Mouse (Mus musculus) cerebellum, adult 2 months (tissue): ENCODE results near the gene Olfr508. TPM values are rescaled to one million over a fixed set of nuclear protein-coding genes. Genes with fewer than 3 reads are reported as not detected.

ENCODE experiments used
- DNase-seq, 2 experiments: peaks; one replicate each; pipeline ENCODE4 v3.0.0; 2021
- H3K27ac ChIP-seq: fragments of 200-500 bp; 2 replicates; pipeline ENCODE4 v1.5.1; 2012; ENCODE audit warnings: low read length, control low read depth, inconsistent platforms; ENCODE audit not compliant: insufficient read depth
- H3K27me3 ChIP-seq: fragments of 200-500 bp; 2 replicates; pipeline ENCODE4 v1.6.1; 2012; ENCODE audit warnings: inconsistent platforms, mild to moderate bottlenecking, low read length, moderate library complexity; ENCODE audit not compliant: control insufficient read depth, insufficient read depth
- H3K4me1 ChIP-seq: fragments of 200-500 bp; 2 replicates; pipeline ENCODE4 v1.6.1; 2011; ENCODE audit warnings: low read length; ENCODE audit not compliant: control insufficient read depth, insufficient read depth
- H3K4me3 ChIP-seq: fragments of 200-500 bp; replicated peaks from 2 replicates; pipeline ENCODE3; 2011; ENCODE audit warnings: mild to moderate bottlenecking, low read depth, low read length, control low read depth; ENCODE audit not compliant: insufficient read depth
- CTCF ChIP-seq: fragments of 200-500 bp; IDR thresholded peaks from 2 replicates; pipeline ENCODE4 v1.5.1; 2011; ENCODE audit warnings: low read depth, mild to moderate bottlenecking, control low read depth, low read length, moderate library complexity, borderline replicate concordance; ENCODE audit not compliant: insufficient read depth
- POLR2A ChIP-seq: fragments of 200-500 bp; IDR thresholded peaks from 2 replicates; pipeline ENCODE4 v1.6.1; 2011; ENCODE audit warnings: low read length, control low read depth, borderline replicate concordance; ENCODE audit not compliant: insufficient read depth
- WGBS: fragments of 180-500 bp; shearing (Covaris S2); methylation state at CpG from one replicate; pipeline ENCODE4 v1.1.7; 2018; 5-methylcytosine and 5-hydroxymethylcytosine counted together
- polyA plus RNA-seq: library from polyadenylated mRNA; depleted of rRNA; stranded (reverse); fragments of >200 nt; gene quantifications from 2 replicates; pipeline ENCODE4 v1.2.3, GENCODE M21; 2012; rRNA removed

The Olfr508 gene
- polyA plus RNA-seq, 1 experiment: not detected

DNA sequence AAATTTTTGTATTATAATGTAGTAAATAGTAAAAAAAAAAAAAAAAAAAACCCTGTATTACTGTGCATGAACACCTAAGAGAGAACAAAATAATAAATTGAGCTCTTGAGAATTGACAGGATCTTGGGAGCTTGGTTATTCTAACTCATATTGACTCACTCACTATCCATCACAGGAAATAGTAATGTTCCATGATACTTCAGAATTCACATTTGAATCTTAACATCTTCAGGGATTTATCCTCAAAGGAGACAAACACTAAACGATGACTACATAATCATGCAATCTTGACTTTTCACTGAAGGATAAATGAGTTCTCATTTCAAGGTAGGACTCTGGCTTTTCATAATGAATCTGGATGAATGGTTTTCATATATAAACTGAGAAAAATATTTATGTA lies 36.3 kb downstream of the Olfr508 start, which contains the start of gene Olfr510:
Gene Olfr510 (plus strand): TSS at position 301 of the 400 bp plus-strand sequence.
- no peak within 1 kb of the TSS for H3K4me3 ChIP-seq
- WGBS: 93% methylated on average over 1 of the region's 1 CpGs
- DNase-seq: no peak
- H3K27me3 ChIP-seq: no peaks in the 10 kb centered on the region
- TF ChIP-seq CTCF (no peak), POLR2A (no peak)
- no peaks in the 10 kb centered on the region for H3K4me1 ChIP-seq
- H3K27ac ChIP-seq: no peak within 1 kb of the TSS

GRCm38 (mm10) chr7:108671058-108671457 lies 41.3 kb downstream of the Olfr508 start:
- 64% methylated on average over 1 of the region's 1 CpGs for WGBS
- no peak overlapping the region for H3K27ac ChIP-seq
- no peak for DNase-seq
- H3K27me3 ChIP-seq: no peaks in the 10 kb centered on the region
- no peak for TF ChIP-seq POLR2A
- no peak overlapping the region for H3K4me3 ChIP-seq
- no peaks in the 10 kb centered on the region for H3K4me1 ChIP-seq

- H3K27me3 ChIP-seq: no peaks in the 10 kb centered on the region
- TF ChIP-seq CTCF (no peak), POLR2A (no peak)
- no peak overlapping the region for H3K27ac ChIP-seq
- WGBS: 82% methylated on average over 4 of the region's 4 CpGs
- H3K4me3 ChIP-seq: no peak overlapping the region
- no peak for DNase-seq
- no peaks in the 10 kb centered on the region for H3K4me1 ChIP-seq
Measured at GRCm38 (mm10) chr7:108678886-108679285, 49.1 kb downstream of the Olfr508 start.

Other genes starting within 250 kb of the Olfr508 start
- gene Olfr495, start 236.8 kb upstream of the Olfr508 start, polyA plus RNA-seq: not detected in 2 replicates
- not detected in 2 replicates for gene Olfr497, start 209.6 kb upstream of the Olfr508 start, polyA plus RNA-seq
- gene Olfr498, start 164.7 kb upstream of the Olfr508 start, polyA plus RNA-seq: not detected in 2 replicates
- not detected in 2 replicates for gene Olfr502, start 104.9 kb upstream of the Olfr508 start, polyA plus RNA-seq
- not detected in 2 replicates for gene Olfr503, start 85.5 kb upstream of the Olfr508 start, polyA plus RNA-seq
- not detected in 2 replicates for gene Olfr504, start 64.2 kb upstream of the Olfr508 start, polyA plus RNA-seq
- gene Olfr506, start 19.2 kb upstream of the Olfr508 start, polyA plus RNA-seq: not detected in 2 replicates
- gene Olfr507, start 8.2 kb upstream of the Olfr508 start, polyA plus RNA-seq: not detected in 2 replicates
- gene Olfr509, start 21.9 kb downstream of the Olfr508 start, polyA plus RNA-seq: not detected in 2 replicates
- gene Olfr510, start 36.4 kb downstream of the Olfr508 start, polyA plus RNA-seq: not detected in 2 replicates
- not detected in 2 replicates for gene Olfr512, start 83.3 kb downstream of the Olfr508 start, polyA plus RNA-seq
- gene Olfr513, start 121.0 kb downstream of the Olfr508 start, polyA plus RNA-seq: not detected in 2 replicates
- not detected in 2 replicates for gene Olfr514, start 196.0 kb downstream of the Olfr508 start, polyA plus RNA-seq
- not detected in 2 replicates for gene Olfr516, start 220.5 kb downstream of the Olfr508 start, polyA plus RNA-seq
- not detected in 2 replicates for gene Olfr517, start 242.4 kb downstream of the Olfr508 start, polyA plus RNA-seq